Mouse (Mus musculus) monocyte, adult 5-6 weeks (primary cell): ENCODE data around the gene Fam71b. TPM values are rescaled to one million over a fixed set of nuclear protein-coding genes. Genes with fewer than 3 reads are reported as not detected.

ENCODE experiments used
- ATAC-seq: fragments of 153-309, 156-312 bp; replicated peaks from 2 replicates; pipeline ENCODE4 v1.8.0; 2017; ENCODE audit warnings: mild to moderate bottlenecking; ENCODE audit not compliant: low TSS enrichment, insufficient number of reproducible peaks, severe bottlenecking, poor library complexity, low FRiP score
- total RNA-seq: library from RNA; stranded (forward); fragments of 200-1000, 200-491, 200-594 nt; gene quantifications from 3 replicates; pipeline ENCODE4 v1.2.3, GENCODE M21; 2017

The Fam71b gene
- total RNA-seq, 1 experiment from 2014 or later: not detected

GRCm38 (mm10) chr11:46454453-46455045 is 58.2 kb downstream of the Fam71b start, which contains the start of gene Havcr2:
TSS of gene Havcr2 (plus strand) at chr11:46454935.
- peak; percentile 92 for ATAC-seq

Other genes with a start within 250 kb of the Fam71b start
- gene Nipal4, start 230.1 kb upstream of the Fam71b start, total RNA-seq: not detected in 3 replicates
- gene Fndc9, start 161.0 kb upstream of the Fam71b start, total RNA-seq: 0.39 to 0.53 TPM in 2 of 3 replicates, not detected in the other
- 120 to 188 TPM (median 136 TPM) in 3 replicates for gene Cyfip2, start 83.7 kb upstream of the Fam71b start, total RNA-seq
- gene Itk, start 7.0 kb upstream of the Fam71b start, total RNA-seq: 25.2 to 61.1 TPM (median 26.8 TPM) in 3 replicates
- 43.8 to 58.3 TPM (median 56.8 TPM) in 3 replicates for gene Med7, start 40.4 kb downstream of the Fam71b start, total RNA-seq
- gene Havcr2, start 58.4 kb downstream of the Fam71b start, total RNA-seq: 111 to 182 TPM (median 181 TPM) in 3 replicates
- gene Gm12169, start 127.7 kb downstream of the Fam71b start, total RNA-seq: not detected in 3 replicates
- not detected in 3 replicates for gene BC053393, start 175.0 kb downstream of the Fam71b start, total RNA-seq
- not detected in 3 replicates for gene Dppa1, start 232.7 kb downstream of the Fam71b start, total RNA-seq